Mouse (Mus musculus) ovary, adult 18-20 months (tissue): ENCODE measurements around the gene Shank1.
A peak's percentile ranks its signal among the peaks of the same experiment; 100 is the strongest.
"Not testable (repeated sequence)": the region's sequence is repeated elsewhere in the genome, so short reads cannot be mapped to it uniquely, and the experiment has no call there.

Experiments
- DNase-seq: peaks from one replicate; pipeline ENCODE4 v3.0.0; 2022; ENCODE audit warnings: low spot score, mixed read lengths

Shank1 gene

GRCm38 (mm10) chr7:44309475-44310284 is at the start of gene Shank1:
TSS of gene Shank1 (plus strand) at chr7:44310253.
- DNase-seq: no peak

DNA sequence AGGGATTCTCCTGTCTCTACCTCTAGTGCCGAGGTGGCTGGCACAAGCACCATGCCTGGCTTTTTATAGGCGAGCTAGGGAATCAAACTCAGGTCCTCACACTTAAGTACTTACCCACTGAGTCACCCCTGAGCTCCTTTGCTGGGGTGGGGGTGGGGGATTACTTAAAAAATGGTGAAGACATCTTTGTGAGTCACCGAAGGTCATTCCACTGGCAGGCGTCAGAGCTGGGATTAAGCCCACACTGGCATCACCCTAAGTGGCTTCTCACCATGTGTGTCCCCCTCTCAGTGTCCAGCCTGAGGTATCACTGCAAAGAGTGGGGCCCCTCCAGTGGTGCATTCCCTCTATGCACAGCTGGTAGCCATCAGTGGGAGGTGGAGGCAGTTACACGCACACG is 49.6 kb upstream of the Shank1 start:
- no peak for DNase-seq

DNA sequence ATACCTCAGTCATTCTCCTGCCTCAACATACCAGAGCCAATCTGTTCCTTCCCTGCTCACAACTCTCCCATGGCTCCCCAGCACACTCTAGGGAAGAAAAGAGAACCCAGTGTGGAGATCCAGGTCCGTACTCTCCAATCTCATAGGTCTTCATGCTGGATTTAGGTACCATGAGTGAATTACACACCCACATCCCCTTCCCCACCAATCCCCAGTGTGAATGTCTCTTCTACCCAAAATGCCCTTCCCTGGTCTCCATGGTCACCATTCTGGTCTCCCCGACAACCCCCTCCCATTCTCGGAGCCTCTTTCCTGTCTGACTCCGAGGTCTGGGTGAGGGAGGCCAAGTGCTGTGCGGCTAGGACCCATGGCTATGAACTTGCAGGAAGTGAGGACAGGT is 48.9 kb upstream of the Shank1 start, which contains the start of gene Gm15517:
Gene Gm15517, plus strand, starts transcription at position 301 of the 400 bp plus-strand sequence.
- DNase-seq: no peak

GRCm38 (mm10) chr7:44262791-44263643 is 47.0 kb upstream of the Shank1 start:
- DNase-seq: peak; percentile 74

DNA sequence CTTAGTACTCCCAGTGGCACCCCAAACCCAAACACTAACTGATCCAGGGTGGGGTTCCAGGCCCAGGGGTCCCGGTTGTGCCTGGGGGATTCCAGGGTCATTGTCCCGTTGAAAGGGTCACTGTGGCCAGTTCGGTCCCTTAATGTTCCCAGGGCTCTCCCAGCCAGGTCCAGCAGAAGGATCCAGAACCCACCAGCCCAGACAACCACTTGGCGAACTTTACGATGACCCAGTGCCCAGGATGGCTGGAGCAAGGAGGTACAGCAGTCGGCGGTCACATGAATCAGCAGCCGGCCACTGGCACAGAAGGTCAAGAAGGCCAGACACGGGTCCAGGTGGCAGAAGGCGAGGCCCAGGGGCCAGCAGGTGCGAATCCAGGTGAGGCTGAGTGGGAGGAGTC is 41.9 kb upstream of the Shank1 start:
- DNase-seq: no peak

DNA sequence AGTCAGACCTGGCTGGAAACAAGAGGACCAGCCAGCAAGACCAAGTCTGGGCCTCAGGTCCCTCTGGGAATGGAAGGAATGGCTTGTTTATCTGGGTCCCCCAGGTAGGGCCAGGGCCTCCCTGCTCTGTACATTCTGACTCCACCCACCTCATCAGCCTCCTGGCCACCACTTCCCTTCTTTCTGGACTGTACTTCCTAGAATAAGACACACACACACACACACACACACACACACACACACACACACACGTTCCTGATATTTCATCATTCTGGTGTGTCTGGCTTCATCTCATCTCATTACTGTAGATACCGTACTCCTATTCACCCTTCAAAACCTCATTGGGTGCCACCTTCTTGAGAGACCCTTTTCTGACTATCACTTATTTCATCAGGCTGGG is 40.7 kb upstream of the Shank1 start:
- no peak for DNase-seq

- no peak for DNase-seq
These were observed 38.7 kb upstream of the Shank1 start for GRCm38 (mm10) chr7:44271309-44271708.

DNA sequence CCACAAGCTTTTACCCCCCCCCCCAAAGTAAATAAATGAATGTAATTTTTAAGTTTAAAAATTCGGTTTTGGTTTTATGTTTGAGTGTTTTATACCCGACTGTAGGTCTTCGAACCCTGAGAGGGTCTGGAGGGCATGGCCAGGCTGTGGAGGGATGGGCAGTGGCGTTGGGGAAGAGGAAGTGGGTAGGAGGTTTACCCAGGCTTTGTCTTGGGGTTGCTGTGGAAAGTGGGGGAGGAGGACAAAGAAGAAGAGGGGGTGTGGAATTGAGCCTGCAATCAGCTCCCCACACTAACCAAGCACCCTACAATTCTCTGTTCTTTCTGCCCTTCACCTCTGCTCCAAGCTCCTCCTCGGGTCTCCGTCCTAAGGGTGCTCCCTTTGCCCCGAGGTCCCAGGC is 37.5 kb upstream of the Shank1 start:
- no peak for DNase-seq

- no peak for DNase-seq
These were observed 36.6 kb upstream of the Shank1 start for GRCm38 (mm10) chr7:44273446-44273845.

DNA sequence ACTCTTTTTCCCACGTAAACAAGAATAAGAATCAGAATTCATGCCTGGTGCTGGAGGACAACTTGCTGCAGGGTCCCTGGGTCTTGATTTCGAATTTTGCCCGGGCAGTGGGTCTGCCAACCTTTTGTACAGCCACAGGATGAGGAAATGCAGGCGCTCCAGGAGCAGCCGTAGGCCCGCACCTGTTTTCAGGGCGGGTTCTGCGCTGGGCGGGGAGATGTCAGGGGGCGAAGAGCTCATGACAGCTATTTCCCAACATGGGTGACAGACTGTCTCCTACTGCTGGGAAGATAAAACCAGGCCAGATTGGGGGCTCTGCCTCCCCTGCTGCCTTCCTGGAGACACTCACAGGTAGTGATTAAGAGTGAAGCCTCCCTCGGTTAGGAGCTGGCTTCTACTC is 36.0 kb upstream of the Shank1 start:
- DNase-seq: no peak

DNA sequence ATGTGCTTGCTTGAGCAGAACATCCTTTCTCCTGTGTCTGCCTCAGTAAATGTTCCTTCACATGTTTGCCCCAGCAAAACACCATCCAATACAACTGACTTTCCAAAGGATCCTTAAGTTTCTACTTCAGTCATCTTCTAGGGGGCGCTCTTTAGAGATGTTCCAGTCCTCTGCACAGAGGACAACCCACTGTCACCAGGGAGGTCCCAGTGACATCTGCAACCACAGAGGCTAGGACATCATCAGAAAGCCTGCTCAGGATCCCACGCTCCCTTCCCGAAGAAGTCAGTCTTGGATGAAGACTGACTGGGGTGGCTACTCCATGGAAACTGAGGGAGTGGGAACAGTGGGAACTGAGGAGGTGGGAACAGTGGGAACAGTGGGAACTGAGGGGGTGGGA is 34.5 kb upstream of the Shank1 start:
- no peak for DNase-seq

DNA sequence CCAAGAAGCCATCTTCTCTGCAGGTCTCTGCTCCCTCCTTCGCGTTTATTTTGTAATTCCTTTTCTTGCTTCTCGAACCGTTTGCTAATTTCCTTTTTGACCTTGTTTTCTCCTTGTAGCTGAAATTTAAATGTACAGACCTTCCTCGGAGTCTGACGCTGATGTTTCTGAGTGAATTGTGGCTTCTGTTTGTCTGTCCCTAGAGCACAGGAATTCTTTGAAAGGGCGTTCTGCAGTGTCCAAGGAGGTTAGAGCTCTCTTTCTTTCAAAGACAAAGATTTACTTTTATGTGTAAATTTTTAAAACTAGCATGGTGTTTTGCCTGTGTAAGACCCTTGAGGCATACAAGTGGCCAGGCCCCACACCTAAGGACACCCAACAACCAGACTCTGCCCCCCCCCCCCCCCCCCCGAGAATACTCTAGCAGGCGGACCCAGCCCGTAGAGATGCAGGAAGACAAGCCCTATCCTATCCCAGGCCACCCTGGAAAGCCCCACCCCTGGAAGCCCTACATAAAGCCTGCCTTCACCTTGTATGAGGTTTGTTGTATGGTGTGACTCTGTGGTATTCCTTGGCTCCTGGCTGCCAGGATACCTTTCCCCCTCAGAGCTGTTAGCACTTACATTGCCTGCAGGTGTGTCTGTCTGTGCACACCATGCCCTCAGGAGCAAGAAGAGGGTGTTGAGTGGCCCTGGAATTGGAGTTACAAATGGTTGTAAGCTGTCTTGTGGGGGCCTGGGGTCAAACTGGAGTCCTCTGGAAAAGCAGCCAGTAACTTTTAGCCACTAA is 33.4 kb upstream of the Shank1 start:
- no peak for DNase-seq

DNA sequence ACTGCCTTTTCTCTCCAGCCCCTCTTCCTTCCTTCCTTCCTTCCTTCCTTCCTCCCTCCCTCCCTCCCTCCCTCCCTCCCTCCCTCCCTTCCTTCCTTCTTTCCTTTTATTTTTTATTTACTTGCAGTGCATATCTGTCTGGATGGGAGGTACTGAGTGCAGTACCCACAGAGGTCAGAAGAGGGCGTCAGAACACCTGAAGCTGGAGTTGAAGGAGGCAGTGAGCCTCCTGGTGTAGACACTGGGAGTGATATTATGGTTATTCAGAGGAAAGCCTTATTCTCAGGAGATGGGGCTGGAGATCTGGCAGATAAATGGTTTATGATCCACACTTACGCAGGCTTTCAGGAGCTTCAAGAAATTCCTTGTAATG is 32.8 kb upstream of the Shank1 start:
- DNase-seq: no peak

GRCm38 (mm10) chr7:44280959-44281358 is 29.1 kb upstream of the Shank1 start:
- no peak for DNase-seq

- no peak for DNase-seq
These were observed 28.5 kb upstream of the Shank1 start for GRCm38 (mm10) chr7:44281586-44281985.

GRCm38 (mm10) chr7:44287760-44288159 is 22.3 kb upstream of the Shank1 start:
- no peak for DNase-seq

DNA sequence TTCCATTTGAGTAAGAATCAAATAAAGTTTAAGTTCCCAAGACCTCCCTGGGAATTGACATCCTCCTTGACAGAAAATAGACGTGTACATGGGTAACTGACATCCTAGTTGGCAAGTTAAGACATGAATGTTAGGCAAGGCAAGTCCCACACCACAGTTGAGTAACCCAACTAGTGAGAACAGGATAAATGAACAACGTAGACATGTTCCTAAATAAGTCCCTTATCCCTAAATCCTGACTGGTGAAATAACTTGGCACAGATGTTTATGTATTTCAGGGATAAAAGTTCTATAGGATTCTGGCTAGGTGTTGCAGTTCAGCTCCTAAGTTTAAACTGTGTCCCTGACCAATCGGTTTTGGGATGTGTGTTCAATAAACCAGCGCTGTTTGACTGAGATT is 19.1 kb upstream of the Shank1 start:
- DNase-seq: no peak

GRCm38 (mm10) chr7:44291418-44291817 is 18.6 kb upstream of the Shank1 start:
- no peak for DNase-seq

DNA sequence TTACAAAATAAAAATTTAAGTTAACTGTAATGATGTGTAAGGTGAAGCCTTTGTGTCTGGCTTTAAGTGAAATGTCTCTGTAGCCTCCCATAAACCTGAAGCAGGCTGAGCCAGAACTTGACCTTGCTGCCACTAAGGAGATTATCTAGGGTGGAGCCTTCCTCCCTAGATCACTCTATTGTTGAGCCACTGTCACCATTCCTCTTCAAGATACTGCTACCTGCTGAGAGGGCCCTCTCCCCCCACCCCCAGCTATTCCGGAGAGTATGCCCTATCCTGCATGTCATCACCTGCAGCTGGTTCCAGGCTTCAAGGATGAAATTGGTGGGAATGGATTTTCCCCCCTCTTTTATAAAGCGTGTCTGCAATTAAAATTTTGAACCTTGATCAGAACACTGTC is 12.6 kb upstream of the Shank1 start:
- not testable (repeated sequence) for DNase-seq

GRCm38 (mm10) chr7:44303346-44304340 is 6.4 kb upstream of the Shank1 start:
- DNase-seq: no peak

- no peak for DNase-seq
These were observed 5.6 kb upstream of the Shank1 start for GRCm38 (mm10) chr7:44304463-44304774.
